Mouse (Mus musculus): ENCODE data around the gene Msh6. TPM values are rescaled to one million over a fixed set of nuclear protein-coding genes. Genes with fewer than 3 reads are reported as not detected.
"Not testable (repeated sequence)": the region's sequence is repeated elsewhere in the genome, so short reads cannot be mapped to it uniquely, and the experiment has no call there.

The Msh6 gene
- polyA plus RNA-seq, 1 experiment from 2014 or later: 26.7 TPM

- H3K27me3 ChIP-seq (replicated peaks; ENCODE audit: control insufficient read depth, insufficient read depth, low read length); H3K4me2 ChIP-seq (ENCODE audit: low read length); H3K27ac ChIP-seq (ENCODE audit: low read depth, low read length); ATAC-seq; H3K36me3 ChIP-seq (ENCODE audit: control insufficient read depth, insufficient read depth, low read length); H3K9ac ChIP-seq (ENCODE audit: low read depth, low read length); H3K4me3 ChIP-seq (ENCODE audit: low read length); H3K9me3 ChIP-seq (ENCODE audit: control insufficient read depth, low read length): not testable (repeated sequence)
- H3K4me1 ChIP-seq (ENCODE audit: control insufficient read depth, insufficient read depth, low read depth, low read length): peaks cover 13% of the 10 kb centered on the region
- 90% methylated on average over 4 of the region's 4 CpGs for WGBS
Observed at GRCm38 (mm10) chr17:87976927-87977326, 2.1 kb downstream of the Msh6 start.

GRCm38 (mm10) chr17:87979696-87980095 is 4.8 kb downstream of the Msh6 start:
- 88% methylated on average over 1 of the region's 1 CpGs for WGBS

GRCm38 (mm10) chr17:87982112-87982511 is 7.2 kb downstream of the Msh6 start:
- WGBS: 94% methylated on average over 3 of the region's 3 CpGs
- H3K27me3 ChIP-seq (replicated peaks; ENCODE audit: control insufficient read depth, insufficient read depth, low read length): no peaks in the 10 kb centered on the region
- H3K36me3 ChIP-seq (ENCODE audit: control insufficient read depth, insufficient read depth, low read length): peaks cover 8% of the 10 kb centered on the region; the same call in 1 of the 2 replicates
- ATAC-seq: no peak
- no peak overlapping the region for H3K9ac ChIP-seq (ENCODE audit: low read depth, low read length)
- H3K9me3 ChIP-seq (ENCODE audit: control insufficient read depth, low read length): no peaks in the 10 kb centered on the region
- no peak overlapping the region for H3K27ac ChIP-seq (ENCODE audit: low read depth, low read length)
- H3K4me2 ChIP-seq (ENCODE audit: low read length): no peak overlapping the region
- H3K4me3 ChIP-seq (ENCODE audit: low read length): no peak overlapping the region
- H3K4me1 ChIP-seq (ENCODE audit: control insufficient read depth, insufficient read depth, low read depth, low read length): no peaks in the 10 kb centered on the region

More at GRCm38 (mm10) chr17:87979696-87980095, 4.8 kb downstream of the Msh6 start:
- not testable (repeated sequence) for H3K27me3 ChIP-seq (replicated peaks; ENCODE audit: control insufficient read depth, insufficient read depth, low read length); H3K4me1 ChIP-seq (ENCODE audit: control insufficient read depth, insufficient read depth, low read depth, low read length); H3K9me3 ChIP-seq (ENCODE audit: control insufficient read depth, low read length); H3K4me3 ChIP-seq (ENCODE audit: low read length); H3K27ac ChIP-seq (ENCODE audit: low read depth, low read length); H3K4me2 ChIP-seq (ENCODE audit: low read length); ATAC-seq; H3K36me3 ChIP-seq (ENCODE audit: control insufficient read depth, insufficient read depth, low read length); H3K9ac ChIP-seq (ENCODE audit: low read depth, low read length)

- H3K27me3 ChIP-seq (replicated peaks; ENCODE audit: control insufficient read depth, insufficient read depth, low read length): no peaks in the 10 kb centered on the region
- no peak overlapping the region for H3K27ac ChIP-seq (ENCODE audit: low read depth, low read length)
- H3K4me3 ChIP-seq (ENCODE audit: low read length): no peak overlapping the region
- no peak for ATAC-seq
- H3K4me1 ChIP-seq (ENCODE audit: control insufficient read depth, insufficient read depth, low read depth, low read length): no peaks in the 10 kb centered on the region
- peaks cover 8% of the 10 kb centered on the region; the same call in 1 of the 2 replicates for H3K36me3 ChIP-seq (ENCODE audit: control insufficient read depth, insufficient read depth, low read length)
- 73% methylated on average over 4 of the region's 4 CpGs for WGBS
- no peaks in the 10 kb centered on the region for H3K9me3 ChIP-seq (ENCODE audit: control insufficient read depth, low read length)
- no peak overlapping the region for H3K9ac ChIP-seq (ENCODE audit: low read depth, low read length)
- no peak overlapping the region for H3K4me2 ChIP-seq (ENCODE audit: low read length)
Observed at GRCm38 (mm10) chr17:87983313-87983712, 8.5 kb downstream of the Msh6 start.

GRCm38 (mm10) chr17:87984440-87985214 is 9.8 kb downstream of the Msh6 start:
- Histone ChIP-seq H3K27ac (ENCODE audit: low read depth, low read length) (no peak overlapping the region), H3K4me1 (ENCODE audit: control insufficient read depth, insufficient read depth, low read depth, low read length) (no peaks in the 10 kb centered on the region), H3K4me2 (ENCODE audit: low read length) (no peak overlapping the region), H3K9me3 (ENCODE audit: control insufficient read depth, low read length) (no peaks in the 10 kb centered on the region), H3K4me3 (ENCODE audit: low read length) (no peak overlapping the region), H3K9ac (ENCODE audit: low read depth, low read length) (no peak overlapping the region), H3K27me3 (replicated peaks; ENCODE audit: control insufficient read depth, insufficient read depth, low read length) (no peaks in the 10 kb centered on the region), H3K36me3 (ENCODE audit: control insufficient read depth, insufficient read depth, low read length) (peaks cover 16% of the 10 kb centered on the region)
- 94% methylated on average over 20 of the region's 20 CpGs for WGBS
- no peak for ATAC-seq

GRCm38 (mm10) chr17:87985916-87986315 is 11.1 kb downstream of the Msh6 start:
- 79% methylated on average over 8 of the region's 8 CpGs for WGBS
- H3K27me3 ChIP-seq (replicated peaks; ENCODE audit: control insufficient read depth, insufficient read depth, low read length): no peaks in the 10 kb centered on the region
- H3K4me1 ChIP-seq (ENCODE audit: control insufficient read depth, insufficient read depth, low read depth, low read length): no peaks in the 10 kb centered on the region
- no peak overlapping the region for H3K9ac ChIP-seq (ENCODE audit: low read depth, low read length)
- no peaks in the 10 kb centered on the region for H3K9me3 ChIP-seq (ENCODE audit: control insufficient read depth, low read length)
- H3K36me3 ChIP-seq (ENCODE audit: control insufficient read depth, insufficient read depth, low read length): peaks cover 23% of the 10 kb centered on the region
- no peak overlapping the region for H3K4me3 ChIP-seq (ENCODE audit: low read length)
- ATAC-seq: 0 out of 2 replicates have a peak, but pooled peaks have one; percentile 27
- H3K27ac ChIP-seq (ENCODE audit: low read depth, low read length): no peak overlapping the region
- H3K4me2 ChIP-seq (ENCODE audit: low read length): no peak overlapping the region

GRCm38 (mm10) chr17:87987507-87987906 is 12.6 kb downstream of the Msh6 start:
- no peak overlapping the region for H3K4me3 ChIP-seq (ENCODE audit: low read length)
- peaks cover 30% of the 10 kb centered on the region for H3K36me3 ChIP-seq (ENCODE audit: control insufficient read depth, insufficient read depth, low read length)
- no peak overlapping the region for H3K9ac ChIP-seq (ENCODE audit: low read depth, low read length)
- H3K4me2 ChIP-seq (ENCODE audit: low read length): no peak overlapping the region
- H3K27me3 ChIP-seq (replicated peaks; ENCODE audit: control insufficient read depth, insufficient read depth, low read length): no peaks in the 10 kb centered on the region
- no peaks in the 10 kb centered on the region for H3K9me3 ChIP-seq (ENCODE audit: control insufficient read depth, low read length)
- H3K4me1 ChIP-seq (ENCODE audit: control insufficient read depth, insufficient read depth, low read depth, low read length): no peaks in the 10 kb centered on the region
- 68% methylated on average over 6 of the region's 6 CpGs for WGBS
- no peak overlapping the region for H3K27ac ChIP-seq (ENCODE audit: low read depth, low read length)
- ATAC-seq: 0 out of 2 replicates have a peak, but pooled peaks have one; percentile 21

GRCm38 (mm10) chr17:87992154-87992553 is 17.3 kb downstream of the Msh6 start:
- H3K4me3 ChIP-seq (ENCODE audit: low read length): no peak overlapping the region
- H3K27me3 ChIP-seq (replicated peaks; ENCODE audit: control insufficient read depth, insufficient read depth, low read length): no peaks in the 10 kb centered on the region
- ATAC-seq: no peak
- no peaks in the 10 kb centered on the region for H3K4me1 ChIP-seq (ENCODE audit: control insufficient read depth, insufficient read depth, low read depth, low read length)
- no peak overlapping the region for H3K4me2 ChIP-seq (ENCODE audit: low read length)
- peaks cover 36% of the 10 kb centered on the region for H3K36me3 ChIP-seq (ENCODE audit: control insufficient read depth, insufficient read depth, low read length)
- no peaks in the 10 kb centered on the region for H3K9me3 ChIP-seq (ENCODE audit: control insufficient read depth, low read length)
- no peak overlapping the region for H3K9ac ChIP-seq (ENCODE audit: low read depth, low read length)
- 92% methylated on average over 3 of the region's 3 CpGs for WGBS
- no peak overlapping the region for H3K27ac ChIP-seq (ENCODE audit: low read depth, low read length)

GRCm38 (mm10) chr17:87993338-87993737 is 18.5 kb downstream of the Msh6 start:
- WGBS: 94% methylated on average over 1 of the region's 1 CpGs
- Histone ChIP-seq H3K4me2 (ENCODE audit: low read length) (no peak overlapping the region), H3K27ac (ENCODE audit: low read depth, low read length) (no peak overlapping the region), H3K9ac (ENCODE audit: low read depth, low read length) (no peak overlapping the region), H3K27me3 (replicated peaks; ENCODE audit: control insufficient read depth, insufficient read depth, low read length) (no peaks in the 10 kb centered on the region), H3K4me3 (ENCODE audit: low read length) (no peak overlapping the region), H3K9me3 (ENCODE audit: control insufficient read depth, low read length) (no peaks in the 10 kb centered on the region), H3K36me3 (ENCODE audit: control insufficient read depth, insufficient read depth, low read length) (peaks cover 43% of the 10 kb centered on the region), H3K4me1 (ENCODE audit: control insufficient read depth, insufficient read depth, low read depth, low read length) (no peaks in the 10 kb centered on the region)
- no peak for ATAC-seq

All from hindbrain, embryonic 16.5 days (tissue).